ENCODE assay signal across 10 mouse cellular contexts in genomic region chr2:156666231-156666630, GRCm38 (mm10). TPM values are rescaled to one million over a fixed set of nuclear protein-coding genes. Genes with fewer than 3 reads are reported as not detected.
DNase-seq lines count a peak whose midpoint lies in the region; TF ChIP-seq lines count a peak whose summit lies in the region.
"Had no signal": no experiment of that assay in that cellular context is flagged by ENCODE, and none has a peak within 500 bp of the region (broad histone marks: within the 10 kb centered on the region; RNA-seq: fewer than 3 reads in every experiment).

No protein-coding gene starts in this region.

- intact Hi-C loops in left cerebral cortex, adult 2 months (cut with DNase I) = no loop called here

- peak overlapping the region; percentile 52; the same call in 1 of the 2 replicates for H3K27ac ChIP-seq in left cerebral cortex, adult 2 months
- H3K27ac ChIP-seq in olfactory bulb, adult 2 months (ENCODE audit: insufficient read depth, low read depth, low read length) = peak overlapping the region; percentile 19; the same call in 1 of the 2 replicates
- H3K27ac ChIP-seq: kidney, postnatal 0 days had no signal

- no peak overlapping the region for H3K4me3 ChIP-seq in left cerebral cortex, adult 2 months
- no peak overlapping the region for H3K4me3 ChIP-seq in olfactory bulb, adult 2 months (ENCODE audit: insufficient read depth, low read depth, low read length)
- H3K4me3 ChIP-seq: erythroblast, embryonic 14.5 days had no signal

- 3% methylated on average over 12 of the region's 12 CpGs for WGBS in olfactory bulb, adult 2 months

- H3K4me1 ChIP-seq in olfactory bulb, adult 2 months (ENCODE audit: control insufficient read depth, insufficient read depth, low read length) = peaks cover 60% of the 10 kb centered on the region

- DNase-seq in cerebellum, postnatal 4 days (ENCODE audit: low spot score in 2 of 2) = peak; percentile 36 to 54
- DNase-seq in cerebellum, adult 18-20 months = no peak
- peak; percentile 76 to 80 for DNase-seq in frontal cortex, postnatal 25 days (ENCODE audit: low spot score in 2 of 2)
- DNase-seq in left cerebral cortex, adult 2 months (ENCODE audit: extremely low spot score in 1 of 2, low spot score in 2 of 2) = peak; percentile 82 to 88
- DNase-seq in MN1 (ENCODE audit: low spot score) = no peak
- DNase-seq in kidney, adult 9 months = no peak
- DNase-seq in spleen, postnatal 4 days (ENCODE audit: low spot score in 2 of 2) = no peak

- no peak for TF ChIP-seq POLR2A in olfactory bulb, adult 2 months (IDR thresholded peaks at IDR 0.05; ENCODE audit: insufficient read depth, low read depth, low read length)

- TF ChIP-seq CTCF in left cerebral cortex, adult 2 months (IDR thresholded peaks at IDR 0.05) = no peak
- TF ChIP-seq CTCF in olfactory bulb, adult 2 months (IDR thresholded peaks at IDR 0.05; ENCODE audit: insufficient read depth, low read depth, low read length) = no peak

RNA-seq across cellular contexts. Expression of gene Dlgap4, which starts 52.7 kb away (rescaled TPM):
- total RNA-seq in left cerebral cortex, adult 2 months (2021) = 100 to 1,000 TPM; 248 to 254 TPM
- not detected in 2 replicates for polyA plus RNA-seq in olfactory bulb, adult 2 months (2012; ENCODE audit: insufficient read depth, insufficient read length, low replicate concordance, missing spikeins)

Comparison
In these comparisons a context has a peak if more than half of its experiments do, and no peak if none do; other contexts are left out.
1. DNase-seq: peak in cerebellum, postnatal 4 days (2 of 2), frontal cortex, postnatal 25 days (2 of 2) and left cerebral cortex, adult 2 months (2 of 2); none in cerebellum, adult 18-20 months (0 of 2), MN1 (single experiment), kidney, adult 9 months (single experiment) and spleen, postnatal 4 days (0 of 2).